ENCODE assay signal across 10 mouse cellular contexts in genomic region chr11:67861399-67861838, GRCm38 (mm10).
A peak's percentile ranks its signal among the peaks of the same experiment; 100 is the strongest.
DNase-seq lines count a peak whose midpoint lies in the region; ATAC-seq lines count a peak whose summit lies in the region.
"Had no signal": no experiment of that assay in that cellular context is flagged by ENCODE, and none has a peak within 500 bp of the region (broad histone marks: within the 10 kb centered on the region; RNA-seq: fewer than 3 reads in every experiment).

No protein-coding gene starts in this region.

- H3K9me3 ChIP-seq in heart, embryonic 12.5 days (replicated peaks), result no peaks in the 10 kb centered on the region
- no peaks in the 10 kb centered on the region for H3K9me3 ChIP-seq in heart, embryonic 15.5 days (replicated peaks)

- H3K27ac ChIP-seq in heart, embryonic 12.5 days (ENCODE audit: poor library complexity, severe bottlenecking), result no peak overlapping the region
- peak overlapping the region; percentile 33 for H3K27ac ChIP-seq in heart, embryonic 15.5 days
- H3K27ac ChIP-seq: macrophage had no signal

- no peak for ATAC-seq in heart, embryonic 12.5 days (ENCODE audit: insufficient number of reproducible peaks, low FRiP score)
- ATAC-seq in heart, embryonic 15.5 days (replicated peaks; ENCODE audit: insufficient number of reproducible peaks, insufficient read depth, low FRiP score, low read depth), result no peak

- no peaks in the 10 kb centered on the region for H3K36me3 ChIP-seq in heart, embryonic 12.5 days
- no peaks in the 10 kb centered on the region for H3K36me3 ChIP-seq in heart, embryonic 15.5 days

- peaks cover 9% of the 10 kb centered on the region for H3K4me1 ChIP-seq in heart, embryonic 12.5 days (replicated peaks)
- H3K4me1 ChIP-seq in heart, embryonic 15.5 days (replicated peaks), result peaks cover 8% of the 10 kb centered on the region

- no peaks in the 10 kb centered on the region for H3K27me3 ChIP-seq in heart, embryonic 12.5 days (replicated peaks)
- H3K27me3 ChIP-seq in heart, embryonic 15.5 days, result no peaks in the 10 kb centered on the region

- H3K4me2 ChIP-seq in heart, embryonic 12.5 days, result peak overlapping the region; percentile 38
- no peak overlapping the region for H3K4me2 ChIP-seq in heart, embryonic 15.5 days

- H3K9ac ChIP-seq in heart, embryonic 12.5 days, result 0 out of 2 replicates have a peak overlapping the region, but pooled peaks have one; percentile 4
- no peak overlapping the region for H3K9ac ChIP-seq in heart, embryonic 15.5 days

- WGBS in heart, embryonic 12.5 days, result 11% methylated on average over 7 of the region's 7 CpGs
- WGBS in heart, embryonic 15.5 days, result 19% methylated on average over 7 of the region's 7 CpGs

- DNase-seq in heart, adult 18-20 months, result no peak
- DNase-seq in Muller cell, postnatal 12 days (ENCODE audit: inconsistent ontology term), result peak; percentile 65
- peak; percentile 40 for DNase-seq in lung, postnatal 36 days
- no peak for DNase-seq in ovary, postnatal 10 days (ENCODE audit: low spot score)
- no peak for DNase-seq in spleen, postnatal 10 days (ENCODE audit: low spot score in 2 of 2)
- DNase-seq in right cerebral cortex, postnatal 25 days, result no peak
- DNase-seq: cerebellum, adult 8-10 months had no signal

- no peak overlapping the region for H3K4me3 ChIP-seq in heart, embryonic 12.5 days
- no peak overlapping the region for H3K4me3 ChIP-seq in heart, embryonic 15.5 days

Comparison
In these comparisons a context has a peak if more than half of its experiments do, and no peak if none do; other contexts are left out.
1. DNase-seq: peak in Muller cell, postnatal 12 days (single experiment) and lung, postnatal 36 days (single experiment); none in heart, adult 18-20 months (0 of 2), ovary, postnatal 10 days (single experiment), spleen, postnatal 10 days (0 of 2) and right cerebral cortex, postnatal 25 days (single experiment).